Mouse (Mus musculus): ENCODE data around the gene Gm20388. TPM values are rescaled to one million over a fixed set of nuclear protein-coding genes. Genes with fewer than 3 reads are reported as not detected.

Gm20388 gene
- polyA plus RNA-seq, 2 experiments, result 8.5 TPM; not detected in 1

DNA sequence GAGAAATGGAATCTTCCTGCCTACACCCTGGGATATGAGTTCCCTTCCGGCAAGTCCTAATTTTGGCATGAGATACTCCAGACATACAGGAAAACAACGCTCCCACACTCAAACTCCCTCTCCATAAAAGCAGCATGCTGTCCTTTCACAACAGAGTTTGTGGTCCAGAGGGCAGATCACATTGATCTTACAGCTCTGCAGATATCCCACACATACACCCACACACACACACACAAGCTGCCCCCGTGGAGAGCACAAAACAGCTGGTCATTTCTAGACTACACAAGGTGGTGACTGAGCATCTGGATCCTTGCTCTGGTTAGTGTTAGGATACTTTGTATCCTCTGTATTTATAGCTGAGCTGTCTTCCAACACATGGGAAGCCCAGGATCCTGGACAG lies 1964.4 kb downstream of the Gm20388 start:
- DNase-seq (ENCODE audit: low read depth in 3 of 3, low spot score in 3 of 3), result no peak
- Histone ChIP-seq H3K27ac (no peak overlapping the region), H3K4me3 (ENCODE audit: insufficient read depth in 1 of 2, low read depth in 2 of 2, low read length in 2 of 2) (no peak overlapping the region), H3K27me3 (ENCODE audit: control insufficient read depth, insufficient read depth, low read length) (no peaks in the 10 kb centered on the region), H3K36me3 (replicated peaks; ENCODE audit: control insufficient read depth, insufficient read depth, low read depth) (no peaks in the 10 kb centered on the region; the same call in 1 of the 2 replicates), H3K4me1 (replicated peaks; ENCODE audit: control insufficient read depth in 2 of 2, insufficient read depth in 2 of 2, low read length in 1 of 2) (peaks cover 0 to 11% of the 10 kb centered on the region in 2 experiments; a peak in 2 of 4 replicates), H3K4me2 (ENCODE audit: low read depth) (no peak overlapping the region), H3K9ac (replicated peaks) (no peak overlapping the region), H3K9me3 (ENCODE audit: control insufficient read depth, low read length) (no peaks in the 10 kb centered on the region)
- WGBS (ENCODE audit: insufficient replicate concordance), result 59% methylated on average over 3 of the region's 3 CpGs
- TF ChIP-seq CTCF (IDR thresholded peaks at IDR 0.05; ENCODE audit: low read depth) (no peak), EP300 (IDR thresholded peaks at IDR 0.05; ENCODE audit: low read depth) (no peak)
- ATAC-seq (ENCODE audit: insufficient read depth), result no peak

DNA sequence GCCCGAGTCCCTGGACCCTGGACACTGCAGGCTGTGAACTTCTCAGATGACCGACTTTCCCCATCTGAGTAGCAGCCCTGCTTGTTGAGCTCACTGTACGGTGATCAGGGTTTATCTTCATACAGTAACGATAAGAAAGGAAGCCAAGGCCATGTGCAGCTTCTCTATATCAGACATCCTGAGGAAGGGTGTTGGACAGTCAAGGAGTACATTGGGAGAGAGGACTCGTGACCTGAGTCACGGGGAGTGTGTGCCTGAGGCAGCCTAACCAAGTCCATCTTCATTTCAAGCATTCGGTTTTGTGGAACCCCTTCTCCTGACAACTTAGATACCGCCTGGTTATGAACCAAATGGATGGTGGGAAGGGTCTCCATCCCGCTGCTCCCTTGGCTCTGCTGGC lies 1964.9 kb downstream of the Gm20388 start:
- no peak for ATAC-seq (ENCODE audit: insufficient read depth)
- no peaks in the 10 kb centered on the region for H3K9me3 ChIP-seq (ENCODE audit: control insufficient read depth, low read length)

DNA sequence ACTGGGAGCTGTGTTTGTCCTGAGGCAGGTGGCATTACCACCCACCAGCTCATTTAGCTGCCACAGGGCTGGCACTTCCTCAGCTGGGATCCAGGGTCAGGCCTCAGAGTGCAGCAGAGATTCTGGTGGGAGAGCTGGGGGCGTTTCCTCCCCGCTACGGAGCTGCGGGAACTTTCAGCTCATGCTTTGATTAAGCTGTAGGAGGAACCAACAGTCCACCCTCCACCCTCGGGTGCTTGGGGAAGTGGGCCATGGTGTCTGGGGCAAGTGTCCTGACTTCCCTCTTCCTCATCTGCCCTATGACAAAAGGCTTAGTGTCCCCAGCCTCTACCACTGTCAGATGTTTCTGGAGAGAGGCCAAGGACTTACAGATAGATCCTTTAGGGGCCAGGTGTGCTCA lies 1966.6 kb downstream of the Gm20388 start:
- no peak for DNase-seq (ENCODE audit: low read depth in 3 of 3, low spot score in 3 of 3)
- no peak overlapping the region for H3K27ac ChIP-seq
- no peak overlapping the region for H3K4me2 ChIP-seq (ENCODE audit: low read depth)
- peaks cover 11% of the 10 kb centered on the region for H3K36me3 ChIP-seq (replicated peaks; ENCODE audit: control insufficient read depth, insufficient read depth, low read depth)
- no peak overlapping the region for H3K4me3 ChIP-seq (ENCODE audit: insufficient read depth in 1 of 2, low read depth in 2 of 2, low read length in 2 of 2)
- no peak for TF ChIP-seq CTCF (IDR thresholded peaks at IDR 0.05; ENCODE audit: low read depth)
- no peak for TF ChIP-seq EP300 (IDR thresholded peaks at IDR 0.05; ENCODE audit: low read depth)
- H3K9ac ChIP-seq (replicated peaks), result no peak overlapping the region
- H3K27me3 ChIP-seq (ENCODE audit: control insufficient read depth, insufficient read depth, low read length), result no peaks in the 10 kb centered on the region
- no peak for ATAC-seq (ENCODE audit: insufficient read depth)
- H3K9me3 ChIP-seq (ENCODE audit: control insufficient read depth, low read length), result no peaks in the 10 kb centered on the region
- WGBS (ENCODE audit: insufficient replicate concordance), result 24% methylated on average over 5 of the region's 5 CpGs
- peaks cover 0 to 11% of the 10 kb centered on the region in 2 experiments; a peak in 2 of 4 replicates for H3K4me1 ChIP-seq (replicated peaks; ENCODE audit: control insufficient read depth in 2 of 2, insufficient read depth in 2 of 2, low read length in 1 of 2)

More for the DNA sequence above, 1964.9 kb downstream of the Gm20388 start:
- TF ChIP-seq CTCF (IDR thresholded peaks at IDR 0.05; ENCODE audit: low read depth) (no peak), EP300 (IDR thresholded peaks at IDR 0.05; ENCODE audit: low read depth) (no peak)
- Histone ChIP-seq H3K9ac (replicated peaks) (no peak overlapping the region), H3K27ac (no peak overlapping the region), H3K36me3 (replicated peaks; ENCODE audit: control insufficient read depth, insufficient read depth, low read depth) (no peaks in the 10 kb centered on the region; the same call in 1 of the 2 replicates), H3K4me1 (replicated peaks; ENCODE audit: control insufficient read depth in 2 of 2, insufficient read depth in 2 of 2, low read length in 1 of 2) (peaks cover 0 to 11% of the 10 kb centered on the region in 2 experiments; a peak in 2 of 4 replicates), H3K27me3 (ENCODE audit: control insufficient read depth, insufficient read depth, low read length) (no peaks in the 10 kb centered on the region), H3K4me2 (ENCODE audit: low read depth) (no peak overlapping the region), H3K4me3 (ENCODE audit: insufficient read depth in 1 of 2, low read depth in 2 of 2, low read length in 2 of 2) (no peak overlapping the region)
- DNase-seq (ENCODE audit: low read depth in 3 of 3, low spot score in 3 of 3), result no peak
- WGBS (ENCODE audit: insufficient replicate concordance), result 52% methylated on average over 9 of the region's 9 CpGs

DNA sequence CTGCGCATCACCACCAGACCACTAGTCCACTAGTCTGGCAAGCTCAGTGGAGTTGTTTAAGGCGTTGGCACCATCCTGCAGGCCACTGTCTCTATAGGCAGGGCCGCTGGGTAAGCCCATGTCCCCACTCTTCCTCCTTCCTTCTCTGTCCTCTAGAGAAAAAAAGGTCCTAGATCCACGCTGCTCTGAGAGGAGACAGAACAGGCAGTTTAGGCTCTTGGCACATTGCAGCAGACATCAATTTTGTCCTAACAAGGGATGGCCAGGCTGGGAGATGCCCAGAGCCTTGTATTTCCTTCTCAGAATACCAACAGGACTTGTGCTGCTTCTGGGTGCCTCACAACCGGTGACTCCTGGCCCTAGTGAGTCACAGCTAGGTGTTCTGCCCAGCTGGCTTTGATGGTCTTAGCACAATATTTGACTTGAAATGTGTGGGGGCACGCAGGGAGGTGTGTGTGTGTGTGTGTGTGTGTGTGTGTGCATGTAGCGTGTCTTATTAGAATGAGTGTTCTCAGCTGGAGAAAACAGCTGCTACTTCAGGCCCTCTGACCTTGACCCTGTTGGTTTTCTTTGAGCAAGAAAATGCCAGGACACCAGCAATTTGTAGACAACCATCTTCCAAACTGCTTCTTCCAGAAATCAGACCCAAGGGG lies 1967.3 kb downstream of the Gm20388 start:
- Histone ChIP-seq H3K9ac (replicated peaks) (no peak overlapping the region), H3K27ac (no peak overlapping the region), H3K9me3 (ENCODE audit: control insufficient read depth, low read length) (no peaks in the 10 kb centered on the region), H3K36me3 (replicated peaks; ENCODE audit: control insufficient read depth, insufficient read depth, low read depth) (peaks cover 19% of the 10 kb centered on the region), H3K4me1 (replicated peaks; ENCODE audit: control insufficient read depth in 2 of 2, insufficient read depth in 2 of 2, low read length in 1 of 2) (peaks cover 0 to 11% of the 10 kb centered on the region in 2 experiments; a peak in 2 of 4 replicates), H3K27me3 (ENCODE audit: control insufficient read depth, insufficient read depth, low read length) (no peaks in the 10 kb centered on the region), H3K4me3 (ENCODE audit: insufficient read depth in 1 of 2, low read depth in 2 of 2, low read length in 2 of 2) (no peak overlapping the region), H3K4me2 (ENCODE audit: low read depth) (no peak overlapping the region)
- TF ChIP-seq CTCF (IDR thresholded peaks at IDR 0.05; ENCODE audit: low read depth), result no peak; the same call in 1 of the 2 replicates
- no peak for TF ChIP-seq EP300 (IDR thresholded peaks at IDR 0.05; ENCODE audit: low read depth)
- DNase-seq (ENCODE audit: low read depth in 3 of 3, low spot score in 3 of 3) (no peak), ATAC-seq (ENCODE audit: insufficient read depth) (no peak)
- 81% methylated on average over 7 of the region's 7 CpGs for WGBS (ENCODE audit: insufficient replicate concordance)

DNA sequence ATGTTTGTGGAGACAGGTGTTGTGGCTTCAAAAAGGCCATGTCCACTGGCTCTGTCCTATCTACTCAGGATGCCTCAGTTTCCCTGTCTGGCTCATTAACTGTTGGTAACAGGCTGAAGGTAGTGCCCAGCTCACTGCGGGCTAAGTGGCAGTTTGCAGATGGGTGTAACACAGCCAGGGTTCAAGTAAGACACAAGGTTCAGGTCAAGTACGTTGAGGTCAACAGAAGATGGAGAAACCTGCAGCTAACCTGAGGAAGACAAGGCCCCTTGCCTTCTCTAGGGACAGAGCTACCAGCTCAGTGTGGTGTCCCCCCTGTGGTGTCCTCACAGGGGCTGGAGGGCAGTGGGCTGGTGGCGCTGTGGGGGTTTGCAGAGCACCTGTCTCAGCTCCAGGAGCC lies 1969.1 kb downstream of the Gm20388 start:
- no peak overlapping the region for H3K9ac ChIP-seq (replicated peaks)
- no peak overlapping the region for H3K4me2 ChIP-seq (ENCODE audit: low read depth)
- TF ChIP-seq CTCF (IDR thresholded peaks at IDR 0.05; ENCODE audit: low read depth), result no peak
- TF ChIP-seq EP300 (IDR thresholded peaks at IDR 0.05; ENCODE audit: low read depth), result no peak
- H3K27ac ChIP-seq, result no peak overlapping the region
- WGBS (ENCODE audit: insufficient replicate concordance), result 88% methylated on average over 3 of the region's 3 CpGs
- peaks cover 36% of the 10 kb centered on the region for H3K36me3 ChIP-seq (replicated peaks; ENCODE audit: control insufficient read depth, insufficient read depth, low read depth)
- no peak for ATAC-seq (ENCODE audit: insufficient read depth)
- H3K4me1 ChIP-seq (replicated peaks; ENCODE audit: control insufficient read depth in 2 of 2, insufficient read depth in 2 of 2, low read length in 1 of 2), result peaks cover 0 to 11% of the 10 kb centered on the region in 2 experiments; a peak in 2 of 4 replicates
- no peaks in the 10 kb centered on the region for H3K9me3 ChIP-seq (ENCODE audit: control insufficient read depth, low read length)
- no peak overlapping the region for H3K4me3 ChIP-seq (ENCODE audit: insufficient read depth in 1 of 2, low read depth in 2 of 2, low read length in 2 of 2)
- no peak for DNase-seq (ENCODE audit: low read depth in 3 of 3, low spot score in 3 of 3)
- no peaks in the 10 kb centered on the region for H3K27me3 ChIP-seq (ENCODE audit: control insufficient read depth, insufficient read depth, low read length)

Measured in liver, embryonic 14.5 days (tissue).